Mouse (Mus musculus): ENCODE data around the gene Vars2.
A peak's percentile ranks its signal among the peaks of the same experiment; 100 is the strongest.

Vars2 gene

GRCm38 (mm10) chr17:35693906-35694305, 26.5 kb upstream of the Vars2 start:
- no peak for DNase-seq (ENCODE audit: low spot score in 2 of 2)

DNA sequence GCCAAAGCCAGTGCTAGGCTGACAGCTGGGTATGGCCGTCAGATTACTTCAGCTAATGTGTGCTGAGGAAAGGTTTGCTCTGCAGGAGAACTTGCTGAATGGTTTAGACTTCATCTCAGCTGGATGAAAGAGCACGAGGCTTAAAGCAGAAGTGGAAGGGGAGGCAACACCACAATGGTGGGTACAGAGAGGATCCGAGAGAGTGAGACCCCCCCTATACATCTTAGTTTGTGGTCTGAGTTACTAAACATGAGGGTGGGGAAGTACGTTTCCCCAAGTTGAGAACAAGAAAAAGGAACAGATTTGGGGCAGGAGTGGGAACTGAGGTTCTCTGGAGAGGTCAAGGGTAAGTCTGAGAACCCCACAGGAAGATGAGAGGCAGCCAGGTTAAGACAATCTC, 25.0 kb upstream of the Vars2 start:
- no peak for DNase-seq (ENCODE audit: low spot score in 2 of 2)

GRCm38 (mm10) chr17:35691811-35692210, 24.4 kb upstream of the Vars2 start:
- no peak for DNase-seq (ENCODE audit: low spot score in 2 of 2)

- no peak for DNase-seq (ENCODE audit: low spot score in 2 of 2)
Observed at GRCm38 (mm10) chr17:35689936-35690645, 22.7 kb upstream of the Vars2 start.

- DNase-seq (ENCODE audit: low spot score in 2 of 2): no peak
Observed at GRCm38 (mm10) chr17:35688347-35689175, 21.2 kb upstream of the Vars2 start.

DNA sequence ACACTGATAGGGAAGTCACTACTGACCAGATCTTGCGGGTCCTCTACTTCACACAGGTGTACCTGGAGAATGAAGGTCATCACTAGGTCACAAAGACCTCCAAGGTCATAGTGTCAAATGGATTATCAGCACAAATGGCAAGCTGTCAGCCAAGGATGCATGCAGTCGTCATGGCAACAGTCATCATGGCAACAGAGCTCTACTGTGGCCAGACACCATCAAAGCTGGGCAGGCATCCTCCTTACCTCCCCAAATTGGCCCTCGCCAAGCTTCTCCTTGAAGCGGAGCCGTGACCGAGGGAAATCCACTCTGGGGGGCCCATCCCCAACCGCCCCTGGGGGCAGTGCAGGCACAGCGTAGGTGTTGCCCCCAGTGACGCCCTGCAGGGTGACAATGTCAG, 17.7 kb upstream of the Vars2 start:
- no peak for DNase-seq (ENCODE audit: low spot score in 2 of 2)

DNA sequence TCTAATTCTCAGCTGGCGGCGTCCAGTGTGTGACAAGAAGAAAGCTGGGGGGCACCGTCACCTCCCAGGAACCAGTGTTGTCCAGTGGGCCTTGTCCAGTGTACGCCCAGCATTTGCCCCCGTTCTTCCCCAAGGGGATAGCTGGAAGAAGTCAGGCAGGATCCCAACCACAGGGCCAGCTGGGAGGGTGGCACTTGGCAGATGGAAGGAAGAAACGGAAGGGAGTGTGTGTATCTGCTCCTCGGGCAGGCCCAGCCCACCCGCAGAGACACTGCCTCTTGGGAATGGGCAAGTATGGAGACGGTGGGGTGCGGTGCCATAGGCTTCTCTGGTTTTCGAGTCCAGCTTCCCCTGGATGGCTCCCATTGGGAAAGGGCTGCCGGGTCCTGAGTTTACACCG, 14.6 kb upstream of the Vars2 start:
- no peak for DNase-seq (ENCODE audit: low spot score in 2 of 2)

DNA sequence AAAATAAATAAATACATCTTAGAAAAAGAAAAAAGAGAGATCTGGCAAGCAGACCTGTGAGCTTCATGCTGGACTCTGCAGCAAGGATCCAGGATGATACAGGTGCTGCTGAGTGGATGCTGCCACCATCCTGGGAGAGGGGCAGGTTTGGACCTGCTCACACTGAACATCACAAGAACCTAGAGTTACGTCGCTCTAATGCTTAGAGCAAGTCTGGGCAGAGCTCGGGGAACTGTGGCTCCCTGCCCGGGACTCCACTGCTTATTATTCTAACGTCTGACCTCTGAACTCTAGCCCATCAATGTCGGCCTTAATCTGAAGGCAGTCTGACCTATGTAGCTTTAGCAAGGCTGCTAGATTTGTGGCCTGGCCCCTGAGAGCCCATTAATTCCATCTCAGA, 13.2 kb upstream of the Vars2 start:
- no peak for DNase-seq (ENCODE audit: low spot score in 2 of 2)

- peak; percentile 78 to 82 for DNase-seq (ENCODE audit: low spot score in 2 of 2)
Observed at GRCm38 (mm10) chr17:35673416-35674035, 6.1 kb upstream of the Vars2 start, which contains the start of gene Gtf2h4. Gtf2h4 (minus strand) TSS chr17:35673739.

GRCm38 (mm10) chr17:35672527-35672926, 5.1 kb upstream of the Vars2 start:
- no peak for DNase-seq (ENCODE audit: low spot score in 2 of 2)

DNA sequence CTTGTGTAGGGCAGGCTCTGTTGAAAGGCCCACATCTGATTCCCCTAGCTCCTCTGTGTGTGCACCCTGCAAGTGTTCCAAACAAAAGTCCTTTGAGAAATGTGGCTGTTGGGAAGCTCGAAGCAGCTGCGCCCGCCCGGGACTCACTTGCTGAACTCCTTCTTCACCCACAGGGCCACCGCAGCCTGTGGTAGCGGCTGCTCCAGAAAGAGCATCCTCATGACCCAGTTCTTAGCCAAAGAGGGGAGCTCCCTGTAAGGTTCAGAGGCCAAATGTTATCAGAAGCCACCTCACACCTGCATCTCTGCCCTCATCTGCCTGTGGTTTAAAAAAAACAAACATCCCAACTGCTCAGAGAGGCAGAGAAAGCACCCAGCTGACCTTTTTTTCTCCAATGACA, 4.5 kb upstream of the Vars2 start:
- no peak for DNase-seq (ENCODE audit: low spot score in 2 of 2)

DNA sequence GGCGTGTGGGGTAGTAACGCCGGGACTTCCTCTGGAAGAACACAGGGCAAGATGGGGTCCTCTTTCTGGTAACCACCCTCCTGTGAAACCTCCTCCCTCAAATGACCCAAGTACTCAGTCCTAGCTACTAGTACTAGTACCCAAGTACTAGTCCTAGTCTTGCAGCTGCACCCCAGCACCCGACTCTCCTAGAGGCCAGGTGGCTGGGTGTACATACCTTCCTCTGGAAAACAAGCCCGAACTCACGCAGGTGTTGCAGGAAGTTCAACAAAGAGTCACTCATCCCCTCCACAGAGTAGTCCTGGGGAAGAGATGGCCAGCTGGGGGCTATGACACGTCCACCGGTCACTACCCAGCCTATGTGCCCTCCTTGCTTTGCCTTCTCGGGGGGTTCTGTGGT, 2.3 kb upstream of the Vars2 start:
- DNase-seq (ENCODE audit: low spot score in 2 of 2): no peak

GRCm38 (mm10) chr17:35666851-35667256, 538 bp downstream of the Vars2 start:
- no peak for DNase-seq (ENCODE audit: low spot score in 2 of 2)

- no peak for DNase-seq (ENCODE audit: low spot score in 2 of 2)
Observed at GRCm38 (mm10) chr17:35665957-35666515, 1.4 kb downstream of the Vars2 start.

GRCm38 (mm10) chr17:35653086-35653485, 14.3 kb downstream of the Vars2 start:
- DNase-seq (ENCODE audit: low spot score in 2 of 2): no peak

DNA sequence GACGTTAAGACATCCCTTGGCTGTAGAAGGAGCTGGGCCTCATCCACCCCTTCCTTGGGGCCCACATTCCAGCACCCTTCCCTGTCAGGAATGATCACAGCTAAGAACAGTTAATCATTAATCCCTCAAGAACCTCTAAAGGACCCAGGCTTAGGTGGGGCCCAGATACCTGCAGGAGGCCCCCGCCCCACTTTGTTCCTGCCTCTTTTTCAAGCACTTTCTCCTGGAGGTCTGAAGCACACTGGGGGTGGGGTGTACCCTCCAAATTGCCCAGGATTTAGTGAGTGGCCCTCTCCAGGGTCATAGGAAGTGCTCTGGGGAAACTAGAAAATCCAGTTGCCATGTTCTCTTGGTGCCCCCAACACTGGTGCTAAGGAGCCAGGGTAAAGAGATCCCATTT, 18.0 kb downstream of the Vars2 start:
- no peak for DNase-seq (ENCODE audit: low spot score in 2 of 2)

- DNase-seq (ENCODE audit: low spot score in 2 of 2): peak in 1 of 2 experiments; percentile 53
Observed at GRCm38 (mm10) chr17:35643609-35644236, 23.7 kb downstream of the Vars2 start, which contains the start of gene Mucl3. Mucl3 (minus strand) TSS chr17:35643695.

DNA sequence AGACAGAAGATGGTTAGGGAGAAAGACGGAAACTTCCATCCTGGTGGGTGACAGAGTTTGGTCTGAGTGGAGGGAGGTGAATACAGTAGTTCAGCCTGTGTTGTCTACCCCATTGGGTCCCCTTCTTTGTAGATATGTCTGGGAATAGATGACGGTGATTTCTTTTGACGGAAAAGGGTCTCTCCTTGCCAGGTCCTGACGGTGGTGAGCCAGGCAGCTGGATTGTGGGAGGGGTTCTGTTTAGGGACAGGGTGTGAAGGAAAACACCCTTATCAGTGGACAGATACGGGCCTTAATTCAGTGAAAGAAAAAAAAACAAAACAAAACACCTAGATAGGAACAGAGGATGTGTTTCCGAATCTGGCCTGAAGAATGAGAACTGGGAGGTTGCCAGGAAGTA, 28.0 kb downstream of the Vars2 start:
- DNase-seq (ENCODE audit: low spot score in 2 of 2): peak in 1 of 2 experiments; percentile 47

- peak; percentile 75 to 78 for DNase-seq (ENCODE audit: low spot score in 2 of 2)
Observed at GRCm38 (mm10) chr17:35638475-35639190, 28.8 kb downstream of the Vars2 start.

DNA sequence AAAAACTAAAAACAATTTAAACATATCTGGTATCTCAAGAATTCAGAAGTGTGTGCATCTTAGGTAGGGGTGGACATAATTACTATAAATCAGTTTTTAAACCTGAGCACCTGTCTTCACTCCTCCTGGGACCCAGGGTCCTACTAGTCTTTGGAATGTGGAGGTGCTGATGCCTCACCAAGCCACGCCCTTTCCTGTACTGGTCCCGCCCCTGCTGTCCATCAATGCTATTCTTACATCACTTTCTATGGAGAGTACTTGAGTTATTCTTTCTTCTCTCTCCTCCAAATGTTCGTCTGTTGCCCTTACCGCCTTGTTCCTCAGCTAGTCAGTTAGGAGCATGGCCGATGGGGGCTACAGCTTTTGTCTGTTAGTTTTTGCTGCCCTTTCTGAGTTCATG, 31.0 kb downstream of the Vars2 start:
- no peak for DNase-seq (ENCODE audit: low spot score in 2 of 2)

DNA sequence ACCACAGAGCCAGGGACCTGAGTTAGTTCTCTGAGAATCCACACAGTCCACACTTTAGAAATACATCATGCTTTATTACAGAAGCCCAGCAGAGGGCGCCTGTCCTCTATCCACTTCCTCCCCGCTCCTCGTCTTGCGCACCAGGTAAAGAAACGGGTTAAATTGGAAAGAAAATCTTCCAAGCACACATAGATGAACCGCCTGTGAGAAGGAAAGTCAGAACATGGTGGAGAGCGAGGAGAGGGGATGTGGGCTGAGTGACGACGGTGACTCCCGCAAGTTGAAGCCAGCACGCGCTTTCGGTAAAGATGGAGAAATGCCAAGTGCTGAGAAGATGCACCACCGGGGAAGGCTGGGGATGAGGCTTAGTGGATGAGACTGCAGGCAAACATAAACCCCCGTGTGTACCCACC, 31.7 kb downstream of the Vars2 start:
- peak; percentile 56 to 72 for DNase-seq (ENCODE audit: low spot score in 2 of 2)
